Mouse (Mus musculus): ENCODE data around the gene Zic2. TPM values are rescaled to one million over a fixed set of nuclear protein-coding genes. Genes with fewer than 3 reads are reported as not detected.

The Zic2 gene
- polyA plus RNA-seq, 1 experiment: not detected

- Histone ChIP-seq H3K27me3 (ENCODE audit: control insufficient read depth, insufficient read depth, low read length) (peaks cover 28% of the 10 kb centered on the region), H3K4me3 (ENCODE audit: control insufficient read depth, insufficient read depth, low read length) (no peak overlapping the region), H3K36me3 (ENCODE audit: control insufficient read depth, insufficient read depth, low read length) (no peaks in the 10 kb centered on the region), H3K4me1 (replicated peaks; ENCODE audit: control insufficient read depth, insufficient read depth, low read length) (no peaks in the 10 kb centered on the region), H3K27ac (ENCODE audit: control insufficient read depth, insufficient read depth, low read length) (no peak overlapping the region)
- WGBS: 1% methylated on average over 64 of the region's 65 CpGs
- no peak for TF ChIP-seq CTCF (IDR thresholded peaks at IDR 0.05; ENCODE audit: borderline replicate concordance, control insufficient read depth, extremely low read depth, insufficient read depth, low read length, poor library complexity)
- TF ChIP-seq POLR2A (IDR thresholded peaks at IDR 0.05; ENCODE audit: control insufficient read depth, extremely low read depth, insufficient read depth, low read length, poor library complexity): no peak
- DNase-seq: no peak
Measured at GRCm38 (mm10) chr14:122475557-122476040, 364 bp downstream of the Zic2 start.

GRCm38 (mm10) chr14:122476041-122476821 lies 996 bp downstream of the Zic2 start:
- H3K4me3 ChIP-seq (ENCODE audit: control insufficient read depth, insufficient read depth, low read length): no peak overlapping the region
- no peak overlapping the region for H3K27ac ChIP-seq (ENCODE audit: control insufficient read depth, insufficient read depth, low read length)
- TF ChIP-seq CTCF (IDR thresholded peaks at IDR 0.05; ENCODE audit: borderline replicate concordance, control insufficient read depth, extremely low read depth, insufficient read depth, low read length, poor library complexity) (no peak), POLR2A (IDR thresholded peaks at IDR 0.05; ENCODE audit: control insufficient read depth, extremely low read depth, insufficient read depth, low read length, poor library complexity) (no peak)
- H3K4me1 ChIP-seq (replicated peaks; ENCODE audit: control insufficient read depth, insufficient read depth, low read length): no peaks in the 10 kb centered on the region
- no peak for DNase-seq
- no peaks in the 10 kb centered on the region for H3K36me3 ChIP-seq (ENCODE audit: control insufficient read depth, insufficient read depth, low read length)
- peaks cover 31% of the 10 kb centered on the region for H3K27me3 ChIP-seq (ENCODE audit: control insufficient read depth, insufficient read depth, low read length)
- WGBS: 5% methylated on average over 62 of the region's 62 CpGs

GRCm38 (mm10) chr14:122476822-122477215 lies 1.6 kb downstream of the Zic2 start:
- Histone ChIP-seq H3K4me1 (replicated peaks; ENCODE audit: control insufficient read depth, insufficient read depth, low read length) (no peaks in the 10 kb centered on the region), H3K27me3 (ENCODE audit: control insufficient read depth, insufficient read depth, low read length) (peaks cover 32% of the 10 kb centered on the region), H3K4me3 (ENCODE audit: control insufficient read depth, insufficient read depth, low read length) (no peak overlapping the region), H3K36me3 (ENCODE audit: control insufficient read depth, insufficient read depth, low read length) (no peaks in the 10 kb centered on the region), H3K27ac (ENCODE audit: control insufficient read depth, insufficient read depth, low read length) (no peak overlapping the region)
- WGBS: 12% methylated on average over 18 of the region's 18 CpGs
- no peak for TF ChIP-seq POLR2A (IDR thresholded peaks at IDR 0.05; ENCODE audit: control insufficient read depth, extremely low read depth, insufficient read depth, low read length, poor library complexity)
- no peak for TF ChIP-seq CTCF (IDR thresholded peaks at IDR 0.05; ENCODE audit: borderline replicate concordance, control insufficient read depth, extremely low read depth, insufficient read depth, low read length, poor library complexity)
- DNase-seq: no peak

GRCm38 (mm10) chr14:122477261-122477671 lies 2.0 kb downstream of the Zic2 start:
- H3K27me3 ChIP-seq (ENCODE audit: control insufficient read depth, insufficient read depth, low read length): peaks cover 32% of the 10 kb centered on the region
- no peak for DNase-seq

GRCm38 (mm10) chr14:122477971-122478573 lies 2.8 kb downstream of the Zic2 start:
- H3K36me3 ChIP-seq (ENCODE audit: control insufficient read depth, insufficient read depth, low read length): no peaks in the 10 kb centered on the region
- WGBS: 5% methylated on average over 9 of the region's 9 CpGs
- no peak overlapping the region for H3K27ac ChIP-seq (ENCODE audit: control insufficient read depth, insufficient read depth, low read length)
- DNase-seq: no peak
- no peaks in the 10 kb centered on the region for H3K4me1 ChIP-seq (replicated peaks; ENCODE audit: control insufficient read depth, insufficient read depth, low read length)
- H3K27me3 ChIP-seq (ENCODE audit: control insufficient read depth, insufficient read depth, low read length): peaks cover 38% of the 10 kb centered on the region
- no peak overlapping the region for H3K4me3 ChIP-seq (ENCODE audit: control insufficient read depth, insufficient read depth, low read length)
- TF ChIP-seq POLR2A (IDR thresholded peaks at IDR 0.05; ENCODE audit: control insufficient read depth, extremely low read depth, insufficient read depth, low read length, poor library complexity) (no peak), CTCF (IDR thresholded peaks at IDR 0.05; ENCODE audit: borderline replicate concordance, control insufficient read depth, extremely low read depth, insufficient read depth, low read length, poor library complexity) (no peak)

More at GRCm38 (mm10) chr14:122477261-122477671, 2.0 kb downstream of the Zic2 start:
- TF ChIP-seq POLR2A (IDR thresholded peaks at IDR 0.05; ENCODE audit: control insufficient read depth, extremely low read depth, insufficient read depth, low read length, poor library complexity) (no peak), CTCF (IDR thresholded peaks at IDR 0.05; ENCODE audit: borderline replicate concordance, control insufficient read depth, extremely low read depth, insufficient read depth, low read length, poor library complexity) (no peak)
- H3K4me1 ChIP-seq (replicated peaks; ENCODE audit: control insufficient read depth, insufficient read depth, low read length): no peaks in the 10 kb centered on the region
- H3K4me3 ChIP-seq (ENCODE audit: control insufficient read depth, insufficient read depth, low read length): no peak overlapping the region
- WGBS: 8% methylated on average over 20 of the region's 20 CpGs
- no peak overlapping the region for H3K27ac ChIP-seq (ENCODE audit: control insufficient read depth, insufficient read depth, low read length)
- H3K36me3 ChIP-seq (ENCODE audit: control insufficient read depth, insufficient read depth, low read length): no peaks in the 10 kb centered on the region

GRCm38 (mm10) chr14:122478574-122479011 lies 3.4 kb downstream of the Zic2 start:
- DNase-seq: no peak
- H3K4me3 ChIP-seq (ENCODE audit: control insufficient read depth, insufficient read depth, low read length): no peak overlapping the region
- TF ChIP-seq CTCF (IDR thresholded peaks at IDR 0.05; ENCODE audit: borderline replicate concordance, control insufficient read depth, extremely low read depth, insufficient read depth, low read length, poor library complexity): no peak
- TF ChIP-seq POLR2A (IDR thresholded peaks at IDR 0.05; ENCODE audit: control insufficient read depth, extremely low read depth, insufficient read depth, low read length, poor library complexity): no peak
- no peaks in the 10 kb centered on the region for H3K4me1 ChIP-seq (replicated peaks; ENCODE audit: control insufficient read depth, insufficient read depth, low read length)
- peaks cover 38% of the 10 kb centered on the region for H3K27me3 ChIP-seq (ENCODE audit: control insufficient read depth, insufficient read depth, low read length)
- H3K27ac ChIP-seq (ENCODE audit: control insufficient read depth, insufficient read depth, low read length): no peak overlapping the region
- WGBS: 4% methylated on average over 22 of the region's 22 CpGs
- no peaks in the 10 kb centered on the region for H3K36me3 ChIP-seq (ENCODE audit: control insufficient read depth, insufficient read depth, low read length)
